Mouse (Mus musculus): ENCODE data around the gene Arid5b. TPM values are rescaled to one million over a fixed set of nuclear protein-coding genes. Genes with fewer than 3 reads are reported as not detected.
A peak's percentile ranks its signal among the peaks of the same experiment; 100 is the strongest.

The Arid5b gene
- polyA plus RNA-seq, 1 experiment from 2014 or later = 27.5 TPM

DNA sequence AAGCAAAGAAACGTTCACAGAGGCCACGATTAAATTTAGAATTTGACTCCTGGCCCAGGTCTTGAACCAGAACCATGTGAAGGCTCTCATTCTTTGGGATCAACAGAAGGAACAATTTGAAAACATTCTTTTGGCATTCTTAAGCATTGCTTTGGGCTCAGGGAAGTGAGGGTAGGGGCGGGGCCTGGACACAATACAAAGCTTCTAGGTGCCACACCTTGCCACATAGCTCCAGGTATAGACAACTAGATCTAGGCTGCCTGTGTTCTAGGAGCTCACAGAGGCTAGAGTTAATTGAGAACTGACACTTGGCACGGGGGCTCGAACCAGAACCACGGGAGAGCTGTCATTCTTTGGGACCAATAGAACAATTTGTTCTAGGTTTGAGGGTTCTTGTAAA is 130.0 kb downstream of the Arid5b start:
- Histone ChIP-seq H3K27me3 (ENCODE audit: control insufficient read depth, insufficient read depth, low read length) (no peaks in the 10 kb centered on the region), H3K27ac (replicated peaks; ENCODE audit: low read depth, low read length) (no peak overlapping the region), H3K9me3 (replicated peaks; ENCODE audit: control insufficient read depth, low read length) (no peaks in the 10 kb centered on the region), H3K36me3 (replicated peaks; ENCODE audit: control insufficient read depth, insufficient read depth, low read depth, low read length) (no peaks in the 10 kb centered on the region), H3K9ac (replicated peaks; ENCODE audit: low read length) (no peak overlapping the region), H3K4me1 (ENCODE audit: control insufficient read depth, insufficient read depth, low read length) (no peaks in the 10 kb centered on the region; the same call in 1 of the 2 replicates), H3K4me3 (ENCODE audit: low read depth, low read length) (no peak overlapping the region), H3K4me2 (ENCODE audit: low read depth, low read length) (no peak overlapping the region)
- WGBS = 78% methylated on average over 6 of the region's 6 CpGs
- no peak for DNase-seq (ENCODE audit: low spot score)
- ATAC-seq (replicated peaks; ENCODE audit: insufficient number of reproducible peaks, low FRiP score, low TSS enrichment, low read depth) = no peak

DNA sequence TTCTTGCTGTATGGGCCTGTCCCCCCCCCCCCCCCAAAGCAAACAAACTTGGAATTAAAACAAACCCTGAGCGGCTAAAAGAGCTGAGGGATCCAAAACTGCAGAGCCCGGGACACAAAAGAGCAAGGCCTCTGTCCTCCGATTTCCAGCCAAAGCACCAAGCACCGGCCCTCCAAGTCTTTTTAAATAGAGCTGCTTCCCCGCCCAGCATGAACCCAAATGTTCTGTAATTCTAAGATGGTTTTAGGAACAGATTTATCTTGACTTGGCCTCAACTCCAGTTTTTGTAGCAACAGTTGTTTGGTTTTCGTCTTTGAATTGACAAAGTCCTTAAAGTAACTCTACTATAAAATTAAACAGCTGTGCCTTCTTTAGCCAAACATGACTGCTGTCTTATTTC is 130.8 kb downstream of the Arid5b start:
- no peak for DNase-seq (ENCODE audit: low spot score)
- H3K27ac ChIP-seq (replicated peaks; ENCODE audit: low read depth, low read length) = no peak overlapping the region

DNA sequence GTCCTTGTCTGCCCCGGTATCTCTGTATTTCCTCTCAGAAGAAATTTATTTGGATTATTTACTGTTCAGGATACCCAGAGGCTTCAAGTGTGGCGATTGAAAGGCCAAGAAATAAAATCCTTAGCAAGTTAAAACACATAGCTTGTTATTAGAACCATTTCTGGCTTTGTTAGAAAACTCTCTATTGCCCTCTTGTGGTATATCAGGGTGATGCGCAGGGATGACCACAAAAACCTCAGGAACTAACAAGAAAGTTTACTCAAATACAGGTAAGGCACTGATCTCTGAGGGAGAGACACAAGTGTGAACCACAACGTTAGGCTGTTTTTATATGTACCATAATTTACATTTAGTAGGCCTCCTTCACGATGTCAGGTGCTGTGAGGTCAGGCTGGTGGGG is 131.7 kb downstream of the Arid5b start:
- 11% methylated on average over 5 of the region's 5 CpGs for WGBS
- Histone ChIP-seq H3K4me2 (ENCODE audit: low read depth, low read length) (no peak overlapping the region), H3K4me1 (ENCODE audit: control insufficient read depth, insufficient read depth, low read length) (no peaks in the 10 kb centered on the region; the same call in 1 of the 2 replicates), H3K9me3 (replicated peaks; ENCODE audit: control insufficient read depth, low read length) (no peaks in the 10 kb centered on the region), H3K27me3 (ENCODE audit: control insufficient read depth, insufficient read depth, low read length) (no peaks in the 10 kb centered on the region), H3K27ac (replicated peaks; ENCODE audit: low read depth, low read length) (no peak overlapping the region), H3K36me3 (replicated peaks; ENCODE audit: control insufficient read depth, insufficient read depth, low read depth, low read length) (no peaks in the 10 kb centered on the region), H3K9ac (replicated peaks; ENCODE audit: low read length) (no peak overlapping the region), H3K4me3 (ENCODE audit: low read depth, low read length) (no peak overlapping the region)
- DNase-seq (ENCODE audit: low spot score) (peak; percentile 82), ATAC-seq (replicated peaks; ENCODE audit: insufficient number of reproducible peaks, low FRiP score, low TSS enrichment, low read depth) (no peak)

More for the DNA sequence above, 130.8 kb downstream of the Arid5b start:
- Histone ChIP-seq H3K9ac (replicated peaks; ENCODE audit: low read length) (no peak overlapping the region), H3K9me3 (replicated peaks; ENCODE audit: control insufficient read depth, low read length) (no peaks in the 10 kb centered on the region), H3K4me1 (ENCODE audit: control insufficient read depth, insufficient read depth, low read length) (no peaks in the 10 kb centered on the region; the same call in 1 of the 2 replicates), H3K4me3 (ENCODE audit: low read depth, low read length) (no peak overlapping the region), H3K27me3 (ENCODE audit: control insufficient read depth, insufficient read depth, low read length) (no peaks in the 10 kb centered on the region), H3K4me2 (ENCODE audit: low read depth, low read length) (no peak overlapping the region), H3K36me3 (replicated peaks; ENCODE audit: control insufficient read depth, insufficient read depth, low read depth, low read length) (no peaks in the 10 kb centered on the region)
- no peak for ATAC-seq (replicated peaks; ENCODE audit: insufficient number of reproducible peaks, low FRiP score, low TSS enrichment, low read depth)
- 59% methylated on average over 6 of the region's 6 CpGs for WGBS

DNA sequence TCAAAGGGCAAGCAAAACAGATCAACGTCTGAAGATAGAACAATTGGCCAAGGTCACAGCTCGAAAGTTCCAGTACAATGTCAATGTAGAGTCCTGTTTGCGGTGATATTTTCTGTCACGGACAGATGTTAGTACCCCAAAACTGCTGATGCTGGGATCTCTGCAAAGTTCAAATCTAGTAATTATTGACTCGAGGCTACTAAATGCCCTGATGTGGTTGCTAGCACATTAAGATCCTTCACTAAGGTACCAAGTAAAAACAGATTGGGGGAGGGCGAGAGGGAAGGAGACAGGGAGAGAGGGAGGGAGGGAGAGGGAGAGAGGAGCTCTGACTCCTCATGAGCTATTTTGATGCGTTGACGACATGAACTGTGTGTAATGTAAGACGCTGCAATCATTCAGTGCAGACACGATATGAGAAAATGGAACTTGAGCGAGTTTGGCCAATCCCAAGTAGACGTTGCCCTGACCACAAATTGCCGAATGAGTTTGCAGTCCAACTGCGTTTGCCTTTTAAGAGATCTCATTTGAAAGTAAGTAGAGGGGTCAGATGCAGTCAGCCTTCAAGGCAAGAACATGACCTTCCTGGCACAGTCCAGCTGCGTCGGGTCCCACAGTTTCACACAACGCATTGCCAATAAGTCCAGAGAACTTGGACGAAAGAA is 133.1 kb downstream of the Arid5b start:
- Histone ChIP-seq H3K27me3 (ENCODE audit: control insufficient read depth, insufficient read depth, low read length) (no peaks in the 10 kb centered on the region), H3K27ac (replicated peaks; ENCODE audit: low read depth, low read length) (no peak overlapping the region), H3K4me2 (ENCODE audit: low read depth, low read length) (no peak overlapping the region), H3K9ac (replicated peaks; ENCODE audit: low read length) (no peak overlapping the region), H3K4me3 (ENCODE audit: low read depth, low read length) (no peak overlapping the region), H3K9me3 (replicated peaks; ENCODE audit: control insufficient read depth, low read length) (no peaks in the 10 kb centered on the region), H3K36me3 (replicated peaks; ENCODE audit: control insufficient read depth, insufficient read depth, low read depth, low read length) (no peaks in the 10 kb centered on the region), H3K4me1 (ENCODE audit: control insufficient read depth, insufficient read depth, low read length) (no peaks in the 10 kb centered on the region; the same call in 1 of the 2 replicates)
- ATAC-seq (replicated peaks; ENCODE audit: insufficient number of reproducible peaks, low FRiP score, low TSS enrichment, low read depth) = no peak
- WGBS = 72% methylated on average over 18 of the region's 18 CpGs
- no peak for DNase-seq (ENCODE audit: low spot score)

DNA sequence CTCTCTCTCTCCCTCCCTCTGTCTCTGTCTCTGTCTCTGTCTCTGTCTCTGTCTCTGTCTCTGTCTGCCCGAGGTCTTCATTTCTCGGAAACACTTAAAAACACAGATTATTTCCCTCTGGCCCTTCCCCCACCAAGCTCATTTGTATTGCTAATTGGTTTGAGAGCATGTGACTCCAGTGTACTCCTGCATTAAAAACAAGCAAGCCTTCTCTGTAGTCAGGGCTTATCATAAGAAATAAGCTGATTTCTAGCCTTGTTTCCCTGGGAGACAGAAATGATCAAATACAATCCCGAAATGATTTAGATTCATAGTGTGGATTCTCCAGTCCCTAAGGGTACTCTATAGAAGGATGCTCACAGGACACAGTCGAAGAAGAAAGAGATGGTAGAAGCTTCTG is 136.0 kb downstream of the Arid5b start:
- Histone ChIP-seq H3K9me3 (replicated peaks; ENCODE audit: control insufficient read depth, low read length) (no peaks in the 10 kb centered on the region), H3K27ac (replicated peaks; ENCODE audit: low read depth, low read length) (no peak overlapping the region), H3K36me3 (replicated peaks; ENCODE audit: control insufficient read depth, insufficient read depth, low read depth, low read length) (no peaks in the 10 kb centered on the region), H3K27me3 (ENCODE audit: control insufficient read depth, insufficient read depth, low read length) (no peaks in the 10 kb centered on the region), H3K4me2 (ENCODE audit: low read depth, low read length) (no peak overlapping the region), H3K9ac (replicated peaks; ENCODE audit: low read length) (no peak overlapping the region), H3K4me3 (ENCODE audit: low read depth, low read length) (no peak overlapping the region), H3K4me1 (ENCODE audit: control insufficient read depth, insufficient read depth, low read length) (no peaks in the 10 kb centered on the region)
- no peak for DNase-seq (ENCODE audit: low spot score)
- 81% methylated on average over 4 of the region's 4 CpGs for WGBS
- ATAC-seq (replicated peaks; ENCODE audit: insufficient number of reproducible peaks, low FRiP score, low TSS enrichment, low read depth) = no peak

DNA sequence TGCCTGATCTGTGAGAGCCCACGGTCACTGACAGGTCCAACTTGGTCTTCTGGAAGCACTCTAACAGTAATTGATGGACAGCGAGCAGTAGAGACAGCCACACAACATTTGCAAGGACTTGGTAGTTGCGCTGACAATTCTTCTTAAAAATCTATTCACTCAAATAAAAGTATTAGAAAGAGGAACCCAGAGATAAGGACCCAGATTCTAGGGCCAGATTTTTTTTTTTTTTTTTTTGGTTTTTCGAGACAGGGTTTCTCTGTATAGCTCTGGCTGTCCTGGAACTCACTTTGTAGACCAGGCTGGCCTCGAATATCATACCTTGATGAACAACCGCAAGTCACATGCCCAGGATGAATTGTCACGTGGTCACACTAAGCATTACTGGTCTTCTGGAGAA is 137.0 kb downstream of the Arid5b start:
- H3K27me3 ChIP-seq (ENCODE audit: control insufficient read depth, insufficient read depth, low read length) = no peaks in the 10 kb centered on the region
- H3K36me3 ChIP-seq (replicated peaks; ENCODE audit: control insufficient read depth, insufficient read depth, low read depth, low read length) = no peaks in the 10 kb centered on the region
- ATAC-seq (replicated peaks; ENCODE audit: insufficient number of reproducible peaks, low FRiP score, low TSS enrichment, low read depth) = no peak
- H3K9ac ChIP-seq (replicated peaks; ENCODE audit: low read length) = no peak overlapping the region
- no peak overlapping the region for H3K4me2 ChIP-seq (ENCODE audit: low read depth, low read length)
- no peaks in the 10 kb centered on the region for H3K9me3 ChIP-seq (replicated peaks; ENCODE audit: control insufficient read depth, low read length)
- no peak for DNase-seq (ENCODE audit: low spot score)
- H3K4me1 ChIP-seq (ENCODE audit: control insufficient read depth, insufficient read depth, low read length) = no peaks in the 10 kb centered on the region
- no peak overlapping the region for H3K27ac ChIP-seq (replicated peaks; ENCODE audit: low read depth, low read length)
- H3K4me3 ChIP-seq (ENCODE audit: low read depth, low read length) = no peak overlapping the region
- 85% methylated on average over 7 of the region's 7 CpGs for WGBS

DNA sequence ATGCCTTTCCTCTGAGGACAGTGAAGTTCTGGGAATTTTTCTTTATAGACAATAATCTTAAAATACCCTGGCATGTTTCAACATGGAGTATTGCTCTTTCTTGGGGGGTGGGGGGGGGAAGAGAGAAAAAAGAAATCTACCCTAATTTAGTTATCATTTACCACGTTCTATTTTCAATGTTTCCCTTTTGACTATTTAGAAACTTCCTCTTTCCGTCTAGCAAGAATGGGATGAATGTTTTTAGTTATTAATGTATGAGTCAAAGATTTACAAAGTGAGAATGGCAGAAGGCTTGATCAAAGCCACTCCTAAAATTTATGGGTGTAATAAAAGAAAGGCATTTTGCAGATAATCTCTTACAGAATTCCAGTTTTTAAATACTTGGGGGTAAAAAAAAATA is 137.7 kb downstream of the Arid5b start:
- Histone ChIP-seq H3K4me1 (ENCODE audit: control insufficient read depth, insufficient read depth, low read length) (no peaks in the 10 kb centered on the region), H3K9ac (replicated peaks; ENCODE audit: low read length) (no peak overlapping the region), H3K27me3 (ENCODE audit: control insufficient read depth, insufficient read depth, low read length) (no peaks in the 10 kb centered on the region), H3K4me2 (ENCODE audit: low read depth, low read length) (no peak overlapping the region), H3K36me3 (replicated peaks; ENCODE audit: control insufficient read depth, insufficient read depth, low read depth, low read length) (no peaks in the 10 kb centered on the region), H3K4me3 (ENCODE audit: low read depth, low read length) (no peak overlapping the region), H3K27ac (replicated peaks; ENCODE audit: low read depth, low read length) (no peak overlapping the region), H3K9me3 (replicated peaks; ENCODE audit: control insufficient read depth, low read length) (no peaks in the 10 kb centered on the region)
- 69% methylated on average over 2 of the region's 2 CpGs for WGBS
- ATAC-seq (replicated peaks; ENCODE audit: insufficient number of reproducible peaks, low FRiP score, low TSS enrichment, low read depth) = no peak
- no peak for DNase-seq (ENCODE audit: low spot score)

DNA sequence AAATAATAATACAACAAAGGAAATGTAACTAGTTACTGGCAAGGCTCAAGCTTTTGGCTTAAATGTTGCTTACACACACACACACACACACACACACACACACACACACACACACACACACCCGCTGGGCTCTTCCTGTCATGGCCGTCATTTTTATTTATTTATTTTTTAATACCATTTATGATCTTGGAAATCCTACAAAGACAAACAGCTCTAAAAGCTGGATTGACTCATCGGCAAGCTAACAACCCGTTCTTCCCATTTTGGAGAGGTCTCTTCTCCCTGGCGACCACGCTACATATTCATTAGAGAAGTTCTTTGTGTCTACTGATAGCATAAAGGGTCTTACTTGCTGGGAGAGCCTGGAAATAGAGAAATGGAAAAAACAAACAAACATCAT is 138.2 kb downstream of the Arid5b start:
- no peak overlapping the region for H3K27ac ChIP-seq (replicated peaks; ENCODE audit: low read depth, low read length)
- no peak overlapping the region for H3K4me2 ChIP-seq (ENCODE audit: low read depth, low read length)
- no peaks in the 10 kb centered on the region for H3K27me3 ChIP-seq (ENCODE audit: control insufficient read depth, insufficient read depth, low read length)
- no peaks in the 10 kb centered on the region for H3K4me1 ChIP-seq (ENCODE audit: control insufficient read depth, insufficient read depth, low read length)
- no peak for DNase-seq (ENCODE audit: low spot score)
- no peak overlapping the region for H3K9ac ChIP-seq (replicated peaks; ENCODE audit: low read length)
- no peaks in the 10 kb centered on the region for H3K36me3 ChIP-seq (replicated peaks; ENCODE audit: control insufficient read depth, insufficient read depth, low read depth, low read length)
- no peak overlapping the region for H3K4me3 ChIP-seq (ENCODE audit: low read depth, low read length)
- 84% methylated on average over 6 of the region's 6 CpGs for WGBS
- H3K9me3 ChIP-seq (replicated peaks; ENCODE audit: control insufficient read depth, low read length) = no peaks in the 10 kb centered on the region
- no peak for ATAC-seq (replicated peaks; ENCODE audit: insufficient number of reproducible peaks, low FRiP score, low TSS enrichment, low read depth)

All from embryonic facial prominence, embryonic 11.5 days (tissue).